Mouse (Mus musculus): ENCODE data around the gene Ttc39a. TPM values are rescaled to one million over a fixed set of nuclear protein-coding genes. Genes with fewer than 3 reads are reported as not detected.

Ttc39a gene
- total and polyA plus RNA-seq, 3 experiments = 0.30 to 0.64 (median 0.32) TPM

GRCm38 (mm10) chr4:109407701-109408485 is 1.5 kb downstream of the Ttc39a start:
- H3K9ac ChIP-seq (ENCODE audit: insufficient read depth, low read depth) = no peak overlapping the region
- H3K9me3 ChIP-seq (replicated peaks; ENCODE audit: low read length) = peaks cover 2% of the 10 kb centered on the region
- no peak overlapping the region for H3K4me2 ChIP-seq (ENCODE audit: insufficient read depth, low read depth, poor library complexity, severe bottlenecking)
- dilution Hi-C loops (cut with MboI; ENCODE audit: extremely low pct_ligation_motif_present, extremely low pct_unique_long_range_greater_than_20kb, low sequenced_read_pairs) = no loop called here
- H3K27me3 ChIP-seq (replicated peaks) = no peaks in the 10 kb centered on the region
- H3K36me3 ChIP-seq (replicated peaks in 1 of 2; ENCODE audit: control insufficient read depth in 1 of 2, insufficient read depth in 1 of 2, low read length in 1 of 2) = peaks cover 0 to 3% of the 10 kb centered on the region in 2 experiments
- TF ChIP-seq CTCF (conservative IDR thresholded peaks at IDR 0.05 in 1 of 2, IDR thresholded peaks at IDR 0.05 in 1 of 2; ENCODE audit: low read depth in 2 of 2, low read length in 2 of 2) (no peak), MAFK (IDR thresholded peaks at IDR 0.05; ENCODE audit: insufficient replicate concordance, low read length) (no peak), CHD2 (IDR thresholded peaks at IDR 0.05; ENCODE audit: low read length) (no peak), MXI1 (IDR thresholded peaks at IDR 0.05; ENCODE audit: low read depth, low read length) (no peak), USF2 (conservative IDR thresholded peaks at IDR 0.05; ENCODE audit: low read depth, low read length) (no peak), JUN (IDR thresholded peaks at IDR 0.05; ENCODE audit: insufficient read depth, low read depth, low read length) (no peak), CHD1 (IDR thresholded peaks at IDR 0.05; ENCODE audit: low read depth, low read length) (no peak), KAT2A (IDR thresholded peaks at IDR 0.05; ENCODE audit: insufficient replicate concordance, low read length) (no peak), RAD21 (IDR thresholded peaks at IDR 0.05; ENCODE audit: low read depth, low read length) (no peak), ELF1 (IDR thresholded peaks at IDR 0.05; ENCODE audit: low read depth, low read length) (no peak), TBP (conservative IDR thresholded peaks at IDR 0.05; ENCODE audit: low read depth, low read length) (no peak), RCOR1 (conservative IDR thresholded peaks at IDR 0.05; ENCODE audit: low read depth, low read length) (no peak), TCF12 (IDR thresholded peaks at IDR 0.05; ENCODE audit: low read depth, low read length) (no peak), ZKSCAN1 (IDR thresholded peaks at IDR 0.05; ENCODE audit: borderline replicate concordance, low read depth, low read length) (no peak), SMC3 (IDR thresholded peaks at IDR 0.05; ENCODE audit: low read depth, low read length) (no peak), PAX5 (IDR thresholded peaks at IDR 0.05; ENCODE audit: low read length) (no peak), MEF2A (IDR thresholded peaks at IDR 0.05; ENCODE audit: borderline replicate concordance, low read depth, low read length) (no peak)
- no peak overlapping the region for H3K4me3 ChIP-seq (replicated peaks in 1 of 3; ENCODE audit: low read depth in 2 of 3, low read length in 2 of 3, poor library complexity in 1 of 3)
- H3K4me1 ChIP-seq (ENCODE audit: control insufficient read depth in 1 of 2, insufficient read depth in 2 of 2) = peaks cover 5 to 46% of the 10 kb centered on the region in 2 experiments
- in situ Hi-C loops (cut with MboI; ENCODE audit: low pct_ligation_motif_present, low pct_unique_long_range_greater_than_20kb, low sequenced_read_pairs) = no loop called here
- DNase-seq (ENCODE audit: extremely low read depth) = no peak
- no peak overlapping the region for H3K27ac ChIP-seq (ENCODE audit: insufficient read depth, low read depth)
- no peaks in the 10 kb centered on the region for H3K79me2 ChIP-seq (replicated peaks; ENCODE audit: control insufficient read depth, extremely low read depth, insufficient read depth, poor library complexity, severe bottlenecking)

- H3K27me3 ChIP-seq (replicated peaks) = no peaks in the 10 kb centered on the region
- DNase-seq (ENCODE audit: extremely low read depth) = no peak
- peaks cover 5 to 48% of the 10 kb centered on the region in 2 experiments for H3K4me1 ChIP-seq (ENCODE audit: control insufficient read depth in 1 of 2, insufficient read depth in 2 of 2)
- H3K79me2 ChIP-seq (replicated peaks; ENCODE audit: control insufficient read depth, extremely low read depth, insufficient read depth, poor library complexity, severe bottlenecking) = no peaks in the 10 kb centered on the region
- dilution Hi-C loops (cut with MboI; ENCODE audit: extremely low pct_ligation_motif_present, extremely low pct_unique_long_range_greater_than_20kb, low sequenced_read_pairs) = no loop called here
- no peak overlapping the region for H3K27ac ChIP-seq (ENCODE audit: insufficient read depth, low read depth)
- H3K4me3 ChIP-seq (replicated peaks in 1 of 3; ENCODE audit: low read depth in 2 of 3, low read length in 2 of 3, poor library complexity in 1 of 3) = no peak overlapping the region
- no peak overlapping the region for H3K4me2 ChIP-seq (ENCODE audit: insufficient read depth, low read depth, poor library complexity, severe bottlenecking)
- peaks cover 2% of the 10 kb centered on the region for H3K9me3 ChIP-seq (replicated peaks; ENCODE audit: low read length)
- H3K36me3 ChIP-seq (replicated peaks in 1 of 2; ENCODE audit: control insufficient read depth in 1 of 2, insufficient read depth in 1 of 2, low read length in 1 of 2) = no peaks in the 10 kb centered on the region
- TF ChIP-seq POLR2AphosphoS2 (IDR thresholded peaks at IDR 0.05; ENCODE audit: low read depth, low read length) (no peak), TBP (conservative IDR thresholded peaks at IDR 0.05; ENCODE audit: low read depth, low read length) (no peak), PAX5 (IDR thresholded peaks at IDR 0.05; ENCODE audit: low read length) (no peak), USF2 (conservative IDR thresholded peaks at IDR 0.05; ENCODE audit: low read depth, low read length) (no peak), MYC (IDR thresholded peaks at IDR 0.05; ENCODE audit: low read depth, low read length) (no peak), RCOR1 (conservative IDR thresholded peaks at IDR 0.05; ENCODE audit: low read depth, low read length) (no peak), KAT2A (IDR thresholded peaks at IDR 0.05; ENCODE audit: insufficient replicate concordance, low read length) (no peak), ZKSCAN1 (IDR thresholded peaks at IDR 0.05; ENCODE audit: borderline replicate concordance, low read depth, low read length) (no peak), JUND (conservative IDR thresholded peaks at IDR 0.05; ENCODE audit: low read depth, low read length) (no peak), ELF1 (IDR thresholded peaks at IDR 0.05; ENCODE audit: low read depth, low read length) (no peak), EP300 (IDR thresholded peaks at IDR 0.05; ENCODE audit: low read length) (no peak), MXI1 (IDR thresholded peaks at IDR 0.05; ENCODE audit: low read depth, low read length) (no peak), MAZ (IDR thresholded peaks at IDR 0.05; ENCODE audit: low read depth, low read length) (no peak), NELFE (IDR thresholded peaks at IDR 0.05; ENCODE audit: low read depth, low read length) (no peak), TCF12 (IDR thresholded peaks at IDR 0.05; ENCODE audit: low read depth, low read length) (no peak), ZMIZ1 (IDR thresholded peaks at IDR 0.05; ENCODE audit: low read depth, low read length) (no peak), CHD1 (IDR thresholded peaks at IDR 0.05; ENCODE audit: low read depth, low read length) (no peak)
- H3K9ac ChIP-seq (ENCODE audit: insufficient read depth, low read depth) = no peak overlapping the region
- in situ Hi-C loops (cut with MboI; ENCODE audit: low pct_ligation_motif_present, low pct_unique_long_range_greater_than_20kb, low sequenced_read_pairs) = no loop called here
Observed at GRCm38 (mm10) chr4:109410681-109411376, 4.4 kb downstream of the Ttc39a start.

All from CH12.LX (cell line).